Mouse (Mus musculus) kidney, adult 10 weeks (tissue): ENCODE measurements around the gene Ptgs2. TPM values are rescaled to one million over a fixed set of nuclear protein-coding genes. Genes with fewer than 3 reads are reported as not detected.

Source experiments
- polyA plus RNA-seq: library from polyadenylated mRNA; stranded (reverse); fragments of 350-450 nt; fragmentation: Illumina TruSeq; extraction: RNeasy Lipid Tissue Mini Kit (QIAGEN cat#74804); gene quantifications from one replicate; pipeline ENCODE4 v1.2.3, GENCODE M21; 2014; ENCODE audit warnings: low read depth, low replicate concordance

Ptgs2 gene
- polyA plus RNA-seq = 1.5 TPM

GRCm38 (mm10) chr1:150099790-150100333 is at the start of gene Ptgs2:
TSS of gene Ptgs2 (plus strand) at chr1:150100031.

Other genes with a start within 250 kb of the Ptgs2 start
- 36.2 TPM for gene Pla2g4a, start 138.7 kb upstream of the Ptgs2 start, polyA plus RNA-seq
- not detected for gene Pdc, start 219.4 kb downstream of the Ptgs2 start, polyA plus RNA-seq